Mouse (Mus musculus) lung, adult 10 weeks (tissue): ENCODE results near the gene Atpaf1. TPM values are rescaled to one million over a fixed set of nuclear protein-coding genes. Genes with fewer than 3 reads are reported as not detected.

Source experiments
- polyA plus RNA-seq: library from polyadenylated mRNA; stranded (reverse); fragments of 350-450 nt; fragmentation: Illumina TruSeq; extraction: RNeasy Lipid Tissue Mini Kit (QIAGEN cat#74804); gene quantifications from one replicate; pipeline ENCODE4 v1.2.3, GENCODE M21; 2014; ENCODE audit warnings: low read depth, low replicate concordance; ENCODE audit not compliant: insufficient read depth

Gene Atpaf1
- 16.7 TPM for polyA plus RNA-seq

DNA sequence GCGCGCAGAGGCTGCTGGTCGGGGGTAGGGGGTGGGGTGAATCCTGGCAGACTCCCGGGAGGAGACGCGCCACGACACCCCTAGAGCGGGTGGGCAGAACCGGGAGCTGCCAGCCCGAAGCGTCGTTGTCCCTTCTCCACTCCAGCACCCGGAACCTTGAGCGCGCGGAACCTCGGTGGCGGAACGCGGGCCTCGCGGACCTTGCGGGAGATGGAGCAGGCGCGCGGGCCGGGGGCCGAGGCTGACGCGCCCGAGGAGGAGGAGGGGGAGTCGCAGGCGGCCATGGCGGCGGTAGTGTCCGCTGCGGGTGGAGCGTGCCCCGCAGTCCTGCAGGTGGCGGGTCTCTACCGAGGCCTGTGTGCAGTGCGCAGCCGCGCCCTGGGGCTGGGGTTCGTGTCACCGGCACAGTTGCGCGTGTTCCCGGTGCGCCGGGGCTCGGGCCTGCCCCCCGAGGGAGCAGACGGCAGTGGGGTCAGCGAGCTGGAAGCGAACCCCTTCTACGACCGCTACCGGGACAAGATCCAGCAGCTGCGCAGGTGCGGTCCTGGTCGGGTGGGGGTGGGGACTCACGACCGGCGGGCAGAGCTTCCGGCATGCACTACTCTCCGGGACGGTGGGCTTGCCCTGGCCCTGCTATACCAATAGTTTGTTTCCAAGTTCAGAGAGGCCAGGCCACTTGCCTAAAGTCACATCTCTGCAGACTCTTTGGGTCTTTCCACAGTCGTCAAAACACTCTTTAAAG lies at the start of gene Atpaf1:
TSS of gene Atpaf1 (plus strand) at position 44 of the 742 bp plus-strand sequence.

DNA sequence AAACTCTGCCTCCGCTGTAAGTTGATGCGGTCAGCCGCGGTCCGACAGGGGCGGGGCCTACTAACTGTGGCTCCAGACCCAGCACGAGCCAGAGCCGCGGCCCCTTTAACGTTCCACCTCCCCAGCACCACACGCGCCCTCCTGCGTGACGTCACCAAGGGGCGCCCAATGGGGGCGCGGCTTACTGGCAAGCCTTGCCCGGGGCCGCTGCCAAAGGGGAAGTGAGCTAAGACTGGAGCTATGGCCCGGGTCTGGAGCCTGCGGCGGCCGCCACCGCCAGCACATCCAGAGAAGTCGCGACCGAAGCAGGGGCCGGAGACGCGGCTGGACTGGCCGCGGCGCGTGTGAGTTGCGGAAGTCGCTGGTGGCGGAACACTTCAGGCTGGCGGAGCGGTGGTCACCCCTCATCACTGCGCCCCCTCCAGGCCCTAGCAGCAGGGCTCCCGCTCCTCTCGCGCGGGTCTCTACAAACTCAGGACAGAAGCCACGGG lies 47.0 kb upstream of the Atpaf1 start, which contains the start of gene Efcab14:
TSS of gene Efcab14 (plus strand) at position 194 of the 491 bp plus-strand sequence.

DNA sequence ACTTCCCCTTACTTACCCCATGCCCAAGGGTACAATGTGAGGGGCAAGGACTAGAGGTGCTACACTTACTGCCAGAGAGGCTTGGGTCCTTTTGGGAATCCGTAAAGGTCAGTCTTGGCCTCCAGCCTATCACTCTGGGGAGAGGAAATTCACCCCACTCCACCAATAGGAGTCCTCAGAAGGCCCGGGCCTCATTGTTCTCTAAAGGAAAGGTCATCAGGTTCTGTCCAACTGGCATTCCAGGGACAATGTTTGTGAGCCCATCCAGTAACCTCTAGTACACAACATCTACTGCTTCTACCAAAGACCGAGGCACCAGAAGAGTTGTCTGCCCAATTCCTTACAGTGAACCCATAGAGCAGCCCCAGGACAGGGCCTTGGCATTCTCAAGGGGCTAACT lies 3.7 kb upstream of the Atpaf1 start, which contains the start of gene Tex38:
TSS of gene Tex38 (minus strand) at position 101 of the 400 bp plus-strand sequence.

DNA sequence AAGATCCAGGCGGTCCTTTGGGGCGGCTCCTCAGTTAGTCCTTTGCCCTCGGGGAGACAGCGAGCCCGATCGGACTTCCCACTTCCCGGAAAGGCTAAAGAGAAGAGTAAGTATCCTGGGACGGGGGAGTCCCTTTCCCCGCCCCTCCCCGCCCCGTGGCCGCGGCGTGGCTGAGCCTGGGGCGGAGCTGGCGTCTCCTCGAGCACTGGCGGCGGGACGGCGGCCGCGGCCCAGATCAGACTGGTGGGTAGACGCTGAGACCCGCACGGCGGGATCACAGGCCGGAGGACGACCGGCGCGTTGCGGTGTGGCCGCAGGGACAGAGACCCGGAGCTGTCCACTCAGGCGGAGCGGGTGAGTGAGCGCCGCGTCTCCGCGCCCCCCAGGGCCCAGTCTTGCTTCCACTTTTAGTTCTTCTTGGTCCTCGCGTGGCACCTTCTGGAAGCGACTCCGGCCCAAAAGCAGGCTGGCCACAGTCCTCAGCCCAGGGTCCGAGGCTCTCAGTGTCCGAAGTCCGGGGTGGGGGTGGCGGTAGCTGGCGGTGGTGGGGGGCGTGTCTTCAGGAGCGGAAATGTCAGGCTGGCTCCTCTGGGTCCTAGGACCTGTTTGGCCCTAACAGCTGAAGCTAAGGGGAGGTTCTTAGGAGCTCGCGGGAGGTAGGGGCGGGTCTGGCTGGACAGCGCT lies 43.4 kb downstream of the Atpaf1 start, which contains the start of gene Mob3c:
TSS of gene Mob3c (plus strand) at position 205 of the 684 bp plus-strand sequence.

DNA sequence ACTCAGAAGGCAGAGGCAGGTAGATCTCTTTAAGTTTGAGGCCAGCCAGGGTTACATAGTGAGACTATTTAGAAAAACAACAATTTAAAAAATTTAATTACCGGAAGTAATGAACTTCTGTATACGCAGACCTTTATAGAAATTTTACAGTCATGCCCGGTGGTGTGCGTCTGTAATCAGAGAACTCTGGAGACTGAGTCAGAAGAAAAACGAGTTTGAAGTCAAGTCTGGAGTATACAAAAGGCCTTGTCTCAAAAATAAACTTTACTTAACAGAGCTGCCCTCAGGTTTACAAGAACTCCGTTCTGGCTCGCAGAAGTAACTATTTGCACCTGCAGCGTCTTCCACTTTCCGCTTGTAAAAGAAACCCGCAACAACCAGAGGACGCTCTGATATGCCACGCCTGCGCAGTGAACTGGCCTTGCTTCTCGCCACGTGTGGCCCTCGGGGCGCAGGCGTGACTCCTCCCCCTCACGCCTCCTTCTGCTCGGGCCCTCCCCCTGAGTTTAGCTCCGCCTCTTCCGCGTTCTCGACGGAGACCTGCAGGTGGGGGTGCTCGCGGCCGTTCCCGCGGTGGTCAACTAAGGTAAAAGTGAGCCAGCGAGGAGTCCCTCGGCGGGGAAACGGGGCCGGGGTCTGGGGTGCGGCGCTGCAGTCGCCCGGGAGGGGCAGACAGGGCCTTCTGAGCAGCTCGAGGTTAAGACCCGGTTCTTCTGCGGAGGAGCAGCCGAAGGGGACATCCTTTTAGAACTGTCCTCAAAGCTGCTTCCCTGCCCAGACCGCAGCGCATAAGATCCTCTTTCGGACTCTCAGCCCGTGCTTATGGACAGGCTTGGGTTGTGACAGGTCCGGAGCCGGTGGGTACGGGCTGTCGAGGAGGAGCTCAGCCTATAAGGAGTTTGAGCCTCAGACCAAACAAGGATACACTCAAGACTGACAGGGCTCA lies 54.4 kb downstream of the Atpaf1 start, which contains the start of gene Mknk1:
TSS of gene Mknk1 (plus strand) at position 503 of the 946 bp plus-strand sequence.

Other genes starting within 250 kb of the Atpaf1 start
- not detected for gene Cyp4a31, start 221.2 kb upstream of the Atpaf1 start, polyA plus RNA-seq
- not detected for gene Cyp4a32, start 183.8 kb upstream of the Atpaf1 start, polyA plus RNA-seq
- 531 TPM for gene Cyp4b1, start 137.1 kb upstream of the Atpaf1 start, polyA plus RNA-seq
- gene Efcab14, start 47.1 kb upstream of the Atpaf1 start, polyA plus RNA-seq: 17.4 TPM
- not detected for gene Tex38, start 3.8 kb upstream of the Atpaf1 start, polyA plus RNA-seq
- gene Mob3c, start 43.3 kb downstream of the Atpaf1 start, polyA plus RNA-seq: 9.3 TPM
- gene Mknk1, start 54.4 kb downstream of the Atpaf1 start, polyA plus RNA-seq: 17.4 TPM
- not detected for gene Kncn, start 99.6 kb downstream of the Atpaf1 start, polyA plus RNA-seq
- not detected for gene 6430628N08Rik, start 105.9 kb downstream of the Atpaf1 start, polyA plus RNA-seq
- gene Dmbx1, start 155.1 kb downstream of the Atpaf1 start, polyA plus RNA-seq: not detected
- 8.7 TPM for gene Faah, start 233.1 kb downstream of the Atpaf1 start, polyA plus RNA-seq